In the genomic region with DNA sequence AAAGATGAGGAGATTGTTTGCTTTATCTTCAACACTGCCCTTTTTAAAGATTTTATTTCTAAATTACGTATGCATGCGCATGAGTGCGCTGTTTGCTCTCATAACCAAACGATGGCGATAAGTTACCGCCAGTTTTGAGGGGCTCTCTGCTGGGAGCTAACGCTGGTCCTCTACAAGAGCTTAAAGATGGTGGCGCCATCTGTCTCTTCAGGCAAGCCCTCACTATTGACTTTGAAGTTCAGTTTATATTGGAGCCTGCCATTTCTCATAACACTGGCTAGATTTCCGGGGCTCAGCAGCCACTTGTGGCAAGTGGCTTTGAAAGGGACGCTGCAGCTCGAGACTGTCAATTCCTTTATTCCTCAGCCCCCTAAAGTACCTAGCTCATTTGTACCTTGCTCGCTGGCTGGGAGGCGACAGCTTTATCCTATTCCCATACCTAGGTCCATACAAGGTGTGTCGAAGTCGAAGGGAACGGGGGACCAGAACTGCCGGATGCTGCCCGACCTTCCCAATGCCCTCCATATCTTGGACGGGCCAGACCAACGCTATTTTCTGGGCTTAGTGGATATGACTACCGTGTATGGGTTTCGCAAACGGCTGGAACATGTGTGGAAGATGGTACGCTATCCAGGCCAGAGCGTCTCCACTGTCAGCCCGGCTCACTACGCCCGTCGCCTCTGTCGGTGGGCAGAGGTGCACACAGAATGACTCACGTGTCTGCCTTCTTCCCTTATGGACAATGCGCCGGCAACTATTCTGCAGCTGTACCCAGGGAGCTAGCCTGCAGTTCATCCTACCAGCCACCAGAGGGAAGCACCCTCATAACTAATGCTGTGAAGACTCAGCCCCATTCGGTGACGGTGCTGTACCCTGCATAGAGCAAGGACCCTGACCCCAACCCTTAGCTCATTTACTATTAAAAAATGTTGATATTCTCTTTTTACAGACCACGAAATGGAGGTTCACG, we compare ENCODE assay signal across 8 mouse cellular contexts. TPM values are rescaled to one million over a fixed set of nuclear protein-coding genes. Genes with fewer than 3 reads are reported as not detected.
DNase-seq lines count a peak whose midpoint lies in the region; ATAC-seq and TF ChIP-seq lines count a peak whose summit lies in the region.

No protein-coding gene starts in this region.

- H3K79me2 ChIP-seq in MEL (ENCODE audit: control insufficient read depth, insufficient read depth, low read length, poor library complexity) = peaks cover 12% of the 10 kb centered on the region

- ATAC-seq in forebrain, embryonic 15.5 days (replicated peaks) = peak; percentile 55
- peak; percentile 59 for ATAC-seq in liver, postnatal 0 days
- peak; percentile 75 for ATAC-seq in neural tube, embryonic 13.5 days (ENCODE audit: low read depth)

- peak overlapping the region; percentile 62 for H3K4me2 ChIP-seq in forebrain, embryonic 15.5 days (replicated peaks)
- H3K4me2 ChIP-seq in liver, postnatal 0 days (ENCODE audit: low read depth, low read length) = peak overlapping the region; percentile 64
- peak overlapping the region; percentile 52 for H3K4me2 ChIP-seq in neural tube, embryonic 13.5 days

- 14% methylated on average over 37 of the region's 37 CpGs for WGBS in forebrain, embryonic 15.5 days
- WGBS in liver, postnatal 0 days (ENCODE audit: insufficient replicate concordance) = 12% methylated on average over 37 of the region's 37 CpGs
- 12% methylated on average over 37 of the region's 37 CpGs for WGBS in neural tube, embryonic 13.5 days

- H3K9ac ChIP-seq in MEL (ENCODE audit: control insufficient read depth, low read depth, low read length, poor library complexity, severe bottlenecking) = peak overlapping the region; percentile 60
- peak overlapping the region; percentile 42 for H3K9ac ChIP-seq in forebrain, embryonic 15.5 days (replicated peaks)
- no peak overlapping the region; the same call in 1 of the 2 replicates for H3K9ac ChIP-seq in liver, postnatal 0 days (replicated peaks)
- peak overlapping the region; percentile 52 for H3K9ac ChIP-seq in neural tube, embryonic 13.5 days

- peaks cover 0 to 22% of the 10 kb centered on the region in 2 experiments; a peak in 2 of 4 replicates for H3K4me1 ChIP-seq in MEL (ENCODE audit: control insufficient read depth in 1 of 2, insufficient read depth in 2 of 2, low read length in 2 of 2)
- peaks cover 23% of the 10 kb centered on the region for H3K4me1 ChIP-seq in forebrain, embryonic 15.5 days
- peaks cover 19% of the 10 kb centered on the region for H3K4me1 ChIP-seq in liver, postnatal 0 days (ENCODE audit: insufficient read depth)
- H3K4me1 ChIP-seq in neural tube, embryonic 13.5 days (replicated peaks) = peaks cover 27% of the 10 kb centered on the region

- H3K27ac ChIP-seq in MEL (ENCODE audit: control insufficient read depth, low read depth, low read length) = peak overlapping the region; percentile 48
- no peak overlapping the region for H3K27ac ChIP-seq in forebrain, embryonic 15.5 days (replicated peaks)
- no peak overlapping the region for H3K27ac ChIP-seq in liver, postnatal 0 days (ENCODE audit: low read depth)
- H3K27ac ChIP-seq in neural tube, embryonic 13.5 days (replicated peaks) = no peak overlapping the region

- 0 out of 4 replicates have a peak, but pooled peaks of 1 of the 2 experiments have one; percentile 22 for TF ChIP-seq EP300 in MEL (IDR thresholded peaks at IDR 0.05; ENCODE audit: low read depth in 1 of 2, low read length in 2 of 2)
- TF ChIP-seq EP300 in liver, postnatal 0 days (IDR thresholded peaks at IDR 0.05; ENCODE audit: low read depth) = no peak

- peak; percentile 22 to 83; a peak in 2 of 4 replicates for TF ChIP-seq POLR2A in MEL (IDR thresholded peaks at IDR 0.05; ENCODE audit: control insufficient read depth in 1 of 2, insufficient read depth in 1 of 2, low read depth in 1 of 2, low read length in 2 of 2, poor library complexity in 1 of 2)

- peaks cover 0 to 13% of the 10 kb centered on the region in 2 experiments; a peak in 2 of 4 replicates for H3K36me3 ChIP-seq in MEL (ENCODE audit: control insufficient read depth in 1 of 2, insufficient read depth in 2 of 2, low read length in 2 of 2)
- H3K36me3 ChIP-seq in forebrain, embryonic 15.5 days = no peaks in the 10 kb centered on the region
- H3K36me3 ChIP-seq in liver, postnatal 0 days (replicated peaks; ENCODE audit: insufficient read depth, low read length) = no peaks in the 10 kb centered on the region
- no peaks in the 10 kb centered on the region for H3K36me3 ChIP-seq in neural tube, embryonic 13.5 days

- H3K4me3 ChIP-seq in MEL (ENCODE audit: control insufficient read depth in 1 of 2, insufficient read depth in 1 of 2, low read depth in 2 of 2, low read length in 2 of 2) = peak overlapping the region; percentile 50 to 57
- peak overlapping the region; percentile 36 for H3K4me3 ChIP-seq in forebrain, embryonic 15.5 days
- H3K4me3 ChIP-seq in liver, postnatal 0 days (ENCODE audit: low read depth, low read length) = peak overlapping the region; percentile 2; the same call in 1 of the 2 replicates
- H3K4me3 ChIP-seq in neural tube, embryonic 13.5 days = peak overlapping the region; percentile 23

- TF ChIP-seq CTCF in MEL (IDR thresholded peaks at IDR 0.05 in 2 of 3, conservative IDR thresholded peaks at IDR 0.05 in 1 of 3; ENCODE audit: control insufficient read depth in 1 of 3, insufficient read depth in 1 of 3, low read depth in 2 of 3, low read length in 3 of 3, poor library complexity in 1 of 3, severe bottlenecking in 1 of 3) = peak; percentile 78 to 97 (median 95)
- peak; percentile 98 for TF ChIP-seq CTCF in liver, postnatal 0 days (IDR thresholded peaks at IDR 0.05; ENCODE audit: low read depth)

- H3K27me3 ChIP-seq in MEL (ENCODE audit: control insufficient read depth in 1 of 2, insufficient read depth in 2 of 2, low read length in 2 of 2) = no peaks in the 10 kb centered on the region
- no peaks in the 10 kb centered on the region for H3K27me3 ChIP-seq in forebrain, embryonic 15.5 days
- peaks cover 14% of the 10 kb centered on the region; the same call in 1 of the 2 replicates for H3K27me3 ChIP-seq in liver, postnatal 0 days (ENCODE audit: insufficient read depth, low read length)
- H3K27me3 ChIP-seq in neural tube, embryonic 13.5 days = peaks cover 27% of the 10 kb centered on the region

- peak; percentile 95 for DNase-seq in MEL (ENCODE audit: low read depth, low spot score)
- peak; percentile 88 to 90 for DNase-seq in cerebellum, adult 18-20 months
- peak; percentile 79 to 88 for DNase-seq in heart, postnatal 14 days
- DNase-seq in kidney, postnatal 4 days = peak; percentile 81 to 86
- DNase-seq in liver, postnatal 0 days = peak; percentile 78
- peak; percentile 72 for DNase-seq in testis, postnatal 14 days (ENCODE audit: low spot score)

- intact Hi-C loops in heart, postnatal 14 days (cut with DNase I) = loop anchor here (1.0 kb wide), 1 partner anchor 19 kb away; no protein-coding TSS in a partner anchor

- no peaks in the 10 kb centered on the region for H3K9me3 ChIP-seq in MEL (replicated peaks; ENCODE audit: insufficient read depth, low read length)
- no peaks in the 10 kb centered on the region for H3K9me3 ChIP-seq in forebrain, embryonic 15.5 days
- H3K9me3 ChIP-seq in liver, postnatal 0 days (ENCODE audit: low read length) = no peaks in the 10 kb centered on the region
- no peaks in the 10 kb centered on the region for H3K9me3 ChIP-seq in neural tube, embryonic 13.5 days

- peak; percentile 84 for TF ChIP-seq RAD21 in MEL (IDR thresholded peaks at IDR 0.05; ENCODE audit: low read depth, low read length)

RNA-seq across cellular contexts. Expression of a gene that starts 3.8 kb away (rescaled TPM):
- 44.3 and 58.3 TPM in 2 replicates for total RNA-seq in MEL (2012; rRNA removed)
- 100 to 1,000 TPM in 1 of 2 experiments, not detected in 1; 109 TPM for polyA plus RNA-seq in MEL (2012; ENCODE audit: insufficient read depth in 1 of 2, insufficient read length in 2 of 2, low read depth in 1 of 2, low replicate concordance in 2 of 2, missing spikeins in 1 of 2)
- polyA plus RNA-seq in forebrain, embryonic 15.5 days (2015; fragmentation: Nextera tagmentation; extraction: Ambion mirVana) = 25.9 and 26.4 TPM in 2 replicates
- total RNA-seq in heart, postnatal 14 days (2021) = 10 to 100 TPM; 22.8 to 23.6 TPM
- polyA plus RNA-seq in liver, postnatal 0 days (2015; fragmentation: Nextera tagmentation; extraction: Ambion mirVana) = 4.3 and 5.8 TPM in 2 replicates
- polyA plus RNA-seq in neural tube, embryonic 13.5 days (2015; fragmentation: Nextera tagmentation; extraction: Ambion mirVana) = 25.3 and 25.9 TPM in 2 replicates

RNA-seq across cellular contexts. Expression of a gene that starts 7.6 kb away (rescaled TPM):
- total RNA-seq in MEL (2012; rRNA removed) = 0.12 and 0.13 TPM in 2 replicates
- polyA plus RNA-seq in MEL (2012; ENCODE audit: insufficient read depth in 1 of 2, insufficient read length in 2 of 2, low read depth in 1 of 2, low replicate concordance in 2 of 2, missing spikeins in 1 of 2) = under 1 TPM in 1 of 2 experiments, not detected in 1; 0.11 TPM
- polyA plus RNA-seq in forebrain, embryonic 15.5 days (2015; fragmentation: Nextera tagmentation; extraction: Ambion mirVana) = 0.23 and 0.24 TPM in 2 replicates
- not detected for total RNA-seq in heart, postnatal 14 days (2021)
- not detected in 2 replicates for polyA plus RNA-seq in liver, postnatal 0 days (2015; fragmentation: Nextera tagmentation; extraction: Ambion mirVana)
- 0.50 and 0.71 TPM in 2 replicates for polyA plus RNA-seq in neural tube, embryonic 13.5 days (2015; fragmentation: Nextera tagmentation; extraction: Ambion mirVana)

RNA-seq across cellular contexts. Expression of a gene that starts 8.5 kb away (rescaled TPM):
- 0.56 and 0.58 TPM in 2 replicates for total RNA-seq in MEL (2012; rRNA removed)
- polyA plus RNA-seq in MEL (2012; ENCODE audit: insufficient read depth in 1 of 2, insufficient read length in 2 of 2, low read depth in 1 of 2, low replicate concordance in 2 of 2, missing spikeins in 1 of 2) = under 1 TPM in 1 of 2 experiments, not detected in 1; 0.22 TPM
- polyA plus RNA-seq in forebrain, embryonic 15.5 days (2015; fragmentation: Nextera tagmentation; extraction: Ambion mirVana) = 3.5 and 4.2 TPM in 2 replicates
- total RNA-seq in heart, postnatal 14 days (2021) = not detected
- polyA plus RNA-seq in liver, postnatal 0 days (2015; fragmentation: Nextera tagmentation; extraction: Ambion mirVana) = not detected in 2 replicates
- 9.2 and 9.4 TPM in 2 replicates for polyA plus RNA-seq in neural tube, embryonic 13.5 days (2015; fragmentation: Nextera tagmentation; extraction: Ambion mirVana)

RNA-seq across cellular contexts. Expression of a gene that starts 12.5 kb away (rescaled TPM):
- 39.5 and 45.8 TPM in 2 replicates for total RNA-seq in MEL (2012; rRNA removed)
- 100 to 1,000 TPM in 1 of 2 experiments, not detected in 1; 109 TPM for polyA plus RNA-seq in MEL (2012; ENCODE audit: insufficient read depth in 1 of 2, insufficient read length in 2 of 2, low read depth in 1 of 2, low replicate concordance in 2 of 2, missing spikeins in 1 of 2)
- 136 TPM in 2 replicates for polyA plus RNA-seq in forebrain, embryonic 15.5 days (2015; fragmentation: Nextera tagmentation; extraction: Ambion mirVana)
- 10 to 100 TPM; 21.4 to 22.7 TPM for total RNA-seq in heart, postnatal 14 days (2021)
- 37.0 and 41.7 TPM in 2 replicates for polyA plus RNA-seq in liver, postnatal 0 days (2015; fragmentation: Nextera tagmentation; extraction: Ambion mirVana)
- 128 and 143 TPM in 2 replicates for polyA plus RNA-seq in neural tube, embryonic 13.5 days (2015; fragmentation: Nextera tagmentation; extraction: Ambion mirVana)

RNA-seq across cellular contexts. Expression of a gene that starts 16.4 kb away (rescaled TPM):
- 9.0 and 12.5 TPM in 2 replicates for total RNA-seq in MEL (2012; rRNA removed)
- polyA plus RNA-seq in MEL (2012; ENCODE audit: insufficient read depth in 1 of 2, insufficient read length in 2 of 2, low read depth in 1 of 2, low replicate concordance in 2 of 2, missing spikeins in 1 of 2) = 10 to 100 TPM in 1 of 2 experiments, not detected in 1; 26.5 TPM
- polyA plus RNA-seq in forebrain, embryonic 15.5 days (2015; fragmentation: Nextera tagmentation; extraction: Ambion mirVana) = 16.6 and 19.3 TPM in 2 replicates
- total RNA-seq in heart, postnatal 14 days (2021) = 100 to 1,000 TPM in 1 of 2 experiments, 10 to 100 TPM in 1; 97.9 to 104 TPM
- 14.0 and 15.9 TPM in 2 replicates for polyA plus RNA-seq in liver, postnatal 0 days (2015; fragmentation: Nextera tagmentation; extraction: Ambion mirVana)
- 9.4 and 11.0 TPM in 2 replicates for polyA plus RNA-seq in neural tube, embryonic 13.5 days (2015; fragmentation: Nextera tagmentation; extraction: Ambion mirVana)

Comparison
In these comparisons a context has a peak if more than half of its experiments do, and no peak if none do; other contexts are left out.
1. H3K4me3 ChIP-seq: peak in every context shown above with its lines; median percentile 54 in MEL; 36 in forebrain, embryonic 15.5 days; 23 in neural tube, embryonic 13.5 days; 2 in liver, postnatal 0 days.